ENCODE assay signal across 11 mouse cellular contexts in the genomic region with DNA sequence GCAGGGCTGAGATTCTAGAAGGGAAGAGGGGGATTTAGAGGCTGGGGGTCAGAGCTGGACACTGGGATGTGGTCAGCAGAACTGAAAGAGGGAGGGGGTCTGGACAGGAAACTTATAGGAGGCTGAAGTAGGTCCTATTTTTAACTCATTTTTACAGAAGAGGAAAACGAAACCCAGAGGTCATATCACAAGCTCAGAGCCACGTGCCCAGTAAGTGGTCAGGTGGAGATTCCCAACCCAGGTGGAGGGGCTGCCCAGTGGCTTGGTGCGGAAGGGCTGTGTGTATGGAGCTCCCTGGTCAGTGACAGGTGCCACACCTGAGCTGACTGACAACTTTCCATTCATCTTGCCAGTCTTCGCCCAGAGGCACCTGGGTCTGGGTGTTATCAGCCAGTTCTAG. TPM values are rescaled to one million over a fixed set of nuclear protein-coding genes. Genes with fewer than 3 reads are reported as not detected.
DNase-seq lines count a peak whose midpoint lies in the region; ATAC-seq and TF ChIP-seq lines count a peak whose summit lies in the region.
"Had no signal": no experiment of that assay in that cellular context is flagged by ENCODE, and none has a peak within 500 bp of the region (broad histone marks: within the 10 kb centered on the region; RNA-seq: fewer than 3 reads in every experiment).

No protein-coding gene starts in this region.

- peak overlapping the region; percentile 56 for H3K27ac ChIP-seq in heart, adult 2 months
- no peak overlapping the region for H3K27ac ChIP-seq in lung, embryonic 16.5 days (ENCODE audit: low read length)
- H3K27ac ChIP-seq in hindbrain, postnatal 0 days = no peak overlapping the region
- no peak overlapping the region for H3K27ac ChIP-seq in neural tube, embryonic 13.5 days (replicated peaks)

- no peaks in the 10 kb centered on the region for H3K27me3 ChIP-seq in heart, adult 2 months (ENCODE audit: control insufficient read depth, insufficient read depth, low read length)
- H3K27me3 ChIP-seq in lung, embryonic 16.5 days (ENCODE audit: control insufficient read depth, insufficient read depth, low read depth, low read length) = no peaks in the 10 kb centered on the region
- H3K27me3 ChIP-seq in hindbrain, postnatal 0 days (ENCODE audit: insufficient read depth, low read length) = no peaks in the 10 kb centered on the region
- no peaks in the 10 kb centered on the region; the same call in 1 of the 2 replicates for H3K27me3 ChIP-seq in neural tube, embryonic 13.5 days

- intact Hi-C loops in heart, adult 2 months (cut with DNase I) = loop anchor here (2.0 kb wide), 1 partner anchor 20 kb away; no protein-coding TSS in a partner anchor
- intact Hi-C loops in left cerebral cortex, postnatal 36 days (cut with DNase I) = no loop called here

- DNase-seq in heart, adult 2 months = no peak
- no peak for DNase-seq in heart, adult 18-20 months
- no peak for DNase-seq in lung, postnatal 14 days
- no peak for DNase-seq in hindbrain, postnatal 0 days (ENCODE audit: low spot score)
- no peak for DNase-seq in cerebellum, postnatal 25 days
- DNase-seq in left cerebral cortex, postnatal 36 days (ENCODE audit: low spot score in 2 of 2) = no peak
- DNase-seq: B cell, adult 2 months; cerebellum, adult 11 months; right cerebral cortex, postnatal 14 days had no signal

- no peak for TF ChIP-seq POLR2A in heart, adult 2 months (IDR thresholded peaks at IDR 0.05; ENCODE audit: insufficient read depth, low read depth, low read length)

- TF ChIP-seq CTCF in heart, adult 2 months (IDR thresholded peaks at IDR 0.05) = no peak
- TF ChIP-seq CTCF in hindbrain, postnatal 0 days (IDR thresholded peaks at IDR 0.05; ENCODE audit: low read depth) = no peak

- TF ChIP-seq EP300 in heart, adult 2 months (IDR thresholded peaks at IDR 0.05; ENCODE audit: insufficient read depth, low read depth, low read length) = no peak

- no peaks in the 10 kb centered on the region; the same call in 1 of the 2 replicates for H3K36me3 ChIP-seq in heart, adult 2 months (ENCODE audit: control insufficient read depth, insufficient read depth, low read length)
- no peaks in the 10 kb centered on the region for H3K36me3 ChIP-seq in lung, embryonic 16.5 days (ENCODE audit: control insufficient read depth, insufficient read depth, low read length)
- no peaks in the 10 kb centered on the region for H3K36me3 ChIP-seq in hindbrain, postnatal 0 days (ENCODE audit: insufficient read depth, low read length)
- H3K36me3 ChIP-seq in neural tube, embryonic 13.5 days = no peaks in the 10 kb centered on the region

- H3K4me1 ChIP-seq in heart, adult 2 months (ENCODE audit: control insufficient read depth, insufficient read depth, low read length) = peaks cover 8% of the 10 kb centered on the region
- H3K4me1 ChIP-seq in lung, embryonic 16.5 days (replicated peaks; ENCODE audit: control insufficient read depth, insufficient read depth, low read length) = peaks cover 17% of the 10 kb centered on the region
- peaks cover 3% of the 10 kb centered on the region; the same call in 1 of the 2 replicates for H3K4me1 ChIP-seq in hindbrain, postnatal 0 days (ENCODE audit: insufficient read depth, low read length)
- peaks cover 22% of the 10 kb centered on the region for H3K4me1 ChIP-seq in neural tube, embryonic 13.5 days (replicated peaks)

- H3K79me2 ChIP-seq in heart, adult 2 months (replicated peaks; ENCODE audit: control insufficient read depth, insufficient read depth, low read length) = no peaks in the 10 kb centered on the region

- peak overlapping the region; percentile 82; the same call in 1 of the 2 replicates for H3K4me2 ChIP-seq in lung, embryonic 16.5 days (ENCODE audit: low read depth, low read length)
- H3K4me2 ChIP-seq in hindbrain, postnatal 0 days (ENCODE audit: low read depth, low read length) = peak overlapping the region; percentile 72
- peak overlapping the region; percentile 67 for H3K4me2 ChIP-seq in neural tube, embryonic 13.5 days

- H3K4me3 ChIP-seq in heart, adult 2 months = peak overlapping the region; percentile 11; the same call in 1 of the 2 replicates
- no peak overlapping the region for H3K4me3 ChIP-seq in lung, embryonic 16.5 days (ENCODE audit: low read length)
- H3K4me3 ChIP-seq in hindbrain, postnatal 0 days (ENCODE audit: low read length) = no peak overlapping the region
- 0 out of 2 replicates have a peak overlapping the region, but pooled peaks have one; percentile 44 for H3K4me3 ChIP-seq in neural tube, embryonic 13.5 days

- WGBS in heart, adult 2 months = 31% methylated on average over 4 of the region's 4 CpGs
- WGBS in lung, embryonic 16.5 days = 56% methylated on average over 4 of the region's 4 CpGs
- WGBS in hindbrain, postnatal 0 days = 77% methylated on average over 4 of the region's 4 CpGs
- WGBS in neural tube, embryonic 13.5 days = 77% methylated on average over 4 of the region's 4 CpGs

- H3K9ac ChIP-seq in heart, adult 2 months (ENCODE audit: low read depth, low read length) = peak overlapping the region; percentile 1; the same call in 1 of the 2 replicates
- no peak overlapping the region for H3K9ac ChIP-seq in lung, embryonic 16.5 days (ENCODE audit: low read length)
- H3K9ac ChIP-seq in hindbrain, postnatal 0 days (replicated peaks; ENCODE audit: low read length) = no peak overlapping the region
- peak overlapping the region; percentile 68 for H3K9ac ChIP-seq in neural tube, embryonic 13.5 days

- ATAC-seq in lung, embryonic 16.5 days (ENCODE audit: low read depth) = no peak
- no peak for ATAC-seq in hindbrain, postnatal 0 days
- no peak for ATAC-seq in neural tube, embryonic 13.5 days (ENCODE audit: low read depth)

- no peaks in the 10 kb centered on the region for H3K9me3 ChIP-seq in lung, embryonic 16.5 days (ENCODE audit: control insufficient read depth, low read length)
- no peaks in the 10 kb centered on the region for H3K9me3 ChIP-seq in hindbrain, postnatal 0 days (ENCODE audit: low read length)
- no peaks in the 10 kb centered on the region for H3K9me3 ChIP-seq in neural tube, embryonic 13.5 days

RNA-seq across cellular contexts. Expression of a gene that starts 1.5 kb away (rescaled TPM):
- total RNA-seq in heart, adult 2 months (2021) = 10 to 100 TPM; 75.0 to 82.4 TPM
- polyA plus RNA-seq in heart, adult 2 months (2012; rRNA removed) = 51.8 and 73.7 TPM in 2 replicates
- total RNA-seq in heart, adult 18-20 months (2021) = 10 to 100 TPM; 52.0 to 57.2 TPM
- 53.6 and 55.1 TPM in 2 replicates for polyA plus RNA-seq in lung, embryonic 16.5 days (2015; fragmentation: Nextera tagmentation; extraction: Ambion mirVana)
- total RNA-seq in hindbrain, postnatal 0 days (2014; rRNA removed) = 41.7 and 44.3 TPM in 2 replicates
- polyA plus RNA-seq in hindbrain, postnatal 0 days (2015; fragmentation: Nextera tagmentation; extraction: Ambion mirVana) = 24.5 and 26.8 TPM in 2 replicates
- polyA plus RNA-seq in neural tube, embryonic 13.5 days (2015; fragmentation: Nextera tagmentation; extraction: Ambion mirVana) = 25.4 and 26.7 TPM in 2 replicates
- total RNA-seq in left cerebral cortex, postnatal 36 days (2021) = 10 to 100 TPM; 40.2 to 41.7 TPM

RNA-seq across cellular contexts. Expression of a gene that starts 29.7 kb away (rescaled TPM):
- total RNA-seq in heart, adult 2 months (2021) = 1 to 10 TPM; 5.7 to 5.9 TPM
- 5.4 and 10.1 TPM in 2 replicates for polyA plus RNA-seq in heart, adult 2 months (2012; rRNA removed)
- total RNA-seq in heart, adult 18-20 months (2021) = 1 to 10 TPM; 3.4 to 8.6 TPM
- polyA plus RNA-seq in lung, embryonic 16.5 days (2015; fragmentation: Nextera tagmentation; extraction: Ambion mirVana) = 18.9 and 21.0 TPM in 2 replicates
- total RNA-seq in hindbrain, postnatal 0 days (2014; rRNA removed) = 3.8 and 4.4 TPM in 2 replicates
- polyA plus RNA-seq in hindbrain, postnatal 0 days (2015; fragmentation: Nextera tagmentation; extraction: Ambion mirVana) = 3.5 and 4.3 TPM in 2 replicates
- 2.2 and 3.0 TPM in 2 replicates for polyA plus RNA-seq in neural tube, embryonic 13.5 days (2015; fragmentation: Nextera tagmentation; extraction: Ambion mirVana)
- total RNA-seq in left cerebral cortex, postnatal 36 days (2021) = 1 to 10 TPM; 2.9 to 3.8 TPM

RNA-seq across cellular contexts. Expression of a gene that starts 32.4 kb away (rescaled TPM):
- total RNA-seq in heart, adult 2 months (2021) = 10 to 100 TPM; 71.0 to 76.2 TPM
- 24.5 and 29.4 TPM in 2 replicates for polyA plus RNA-seq in heart, adult 2 months (2012; rRNA removed)
- 10 to 100 TPM; 70.7 to 71.3 TPM for total RNA-seq in heart, adult 18-20 months (2021)
- 47.9 and 55.8 TPM in 2 replicates for polyA plus RNA-seq in lung, embryonic 16.5 days (2015; fragmentation: Nextera tagmentation; extraction: Ambion mirVana)
- 116 and 128 TPM in 2 replicates for total RNA-seq in hindbrain, postnatal 0 days (2014; rRNA removed)
- polyA plus RNA-seq in hindbrain, postnatal 0 days (2015; fragmentation: Nextera tagmentation; extraction: Ambion mirVana) = 43.4 and 44.6 TPM in 2 replicates
- 45.1 and 51.1 TPM in 2 replicates for polyA plus RNA-seq in neural tube, embryonic 13.5 days (2015; fragmentation: Nextera tagmentation; extraction: Ambion mirVana)
- total RNA-seq in left cerebral cortex, postnatal 36 days (2021) = 100 to 1,000 TPM; 103 to 107 TPM

Comparison
In these comparisons a context has a peak if more than half of its experiments do, and no peak if none do; other contexts are left out.
1. H3K4me3 ChIP-seq: peak in heart, adult 2 months (single experiment) and neural tube, embryonic 13.5 days (single experiment); none in lung, embryonic 16.5 days (single experiment) and hindbrain, postnatal 0 days (single experiment).
2. H3K9ac ChIP-seq: peak in heart, adult 2 months (single experiment) and neural tube, embryonic 13.5 days (single experiment); none in lung, embryonic 16.5 days (single experiment) and hindbrain, postnatal 0 days (single experiment).
3. Peak in every context shown above with its lines, with median percentiles within 50 percentile points of each other: H3K4me2 ChIP-seq.